Mouse (Mus musculus): Measurements from ENCODE around the gene Brf1.

The Brf1 gene

GRCm38 (mm10) chr12:113021488-113021887 is 21.0 kb upstream of the Brf1 start:
- no peak for ATAC-seq (ENCODE audit: insufficient number of reproducible peaks, low FRiP score, low TSS enrichment)

- no peak for ATAC-seq (ENCODE audit: insufficient number of reproducible peaks, low FRiP score, low TSS enrichment)
Observed at GRCm38 (mm10) chr12:113018763-113019162, 18.3 kb upstream of the Brf1 start.

- no peak for ATAC-seq (ENCODE audit: insufficient number of reproducible peaks, low FRiP score, low TSS enrichment)
Observed at GRCm38 (mm10) chr12:113017429-113017984, 17.0 kb upstream of the Brf1 start.

GRCm38 (mm10) chr12:113016976-113017375 is 16.5 kb upstream of the Brf1 start:
- no peak for ATAC-seq (ENCODE audit: insufficient number of reproducible peaks, low FRiP score, low TSS enrichment)

GRCm38 (mm10) chr12:113015956-113016355 is 15.5 kb upstream of the Brf1 start:
- ATAC-seq (ENCODE audit: insufficient number of reproducible peaks, low FRiP score, low TSS enrichment): no peak

- ATAC-seq (ENCODE audit: insufficient number of reproducible peaks, low FRiP score, low TSS enrichment): peak; percentile 21; the same call in 1 of the 2 replicates
Observed at GRCm38 (mm10) chr12:113014561-113015556, 14.4 kb upstream of the Brf1 start.

- peak; percentile 85 for ATAC-seq (ENCODE audit: insufficient number of reproducible peaks, low FRiP score, low TSS enrichment)
Observed at GRCm38 (mm10) chr12:113013604-113014558, 13.4 kb upstream of the Brf1 start, which contains the start of gene Pacs2. Pacs2 (plus strand) TSS chr12:113014508.

- no peak for ATAC-seq (ENCODE audit: insufficient number of reproducible peaks, low FRiP score, low TSS enrichment)
Observed at GRCm38 (mm10) chr12:113013021-113013491, 12.6 kb upstream of the Brf1 start.

GRCm38 (mm10) chr12:113012443-113012842 is 11.9 kb upstream of the Brf1 start:
- no peak for ATAC-seq (ENCODE audit: insufficient number of reproducible peaks, low FRiP score, low TSS enrichment)

- no peak for ATAC-seq (ENCODE audit: insufficient number of reproducible peaks, low FRiP score, low TSS enrichment)
Observed at GRCm38 (mm10) chr12:113011702-113012360, 11.3 kb upstream of the Brf1 start.

- no peak for ATAC-seq (ENCODE audit: insufficient number of reproducible peaks, low FRiP score, low TSS enrichment)
Observed at GRCm38 (mm10) chr12:113004993-113005392, 4.5 kb upstream of the Brf1 start.

GRCm38 (mm10) chr12:113004011-113004410 is 3.5 kb upstream of the Brf1 start:
- no peak for ATAC-seq (ENCODE audit: insufficient number of reproducible peaks, low FRiP score, low TSS enrichment)

GRCm38 (mm10) chr12:113002667-113003066 is 2.2 kb upstream of the Brf1 start:
- ATAC-seq (ENCODE audit: insufficient number of reproducible peaks, low FRiP score, low TSS enrichment): no peak

- no peak for ATAC-seq (ENCODE audit: insufficient number of reproducible peaks, low FRiP score, low TSS enrichment)
Observed at GRCm38 (mm10) chr12:113001133-113001474, 600 bp upstream of the Brf1 start.

- no peak; the same call in 1 of the 2 replicates for ATAC-seq (ENCODE audit: insufficient number of reproducible peaks, low FRiP score, low TSS enrichment)
Observed at GRCm38 (mm10) chr12:112999569-113000293, 773 bp downstream of the Brf1 start.

GRCm38 (mm10) chr12:112994153-112994552 is 6.4 kb downstream of the Brf1 start:
- ATAC-seq (ENCODE audit: insufficient number of reproducible peaks, low FRiP score, low TSS enrichment): no peak

GRCm38 (mm10) chr12:112991444-112991843 is 9.1 kb downstream of the Brf1 start:
- no peak for ATAC-seq (ENCODE audit: insufficient number of reproducible peaks, low FRiP score, low TSS enrichment)

- no peak for ATAC-seq (ENCODE audit: insufficient number of reproducible peaks, low FRiP score, low TSS enrichment)
Observed at GRCm38 (mm10) chr12:112990706-112991405, 9.6 kb downstream of the Brf1 start.

- no peak for ATAC-seq (ENCODE audit: insufficient number of reproducible peaks, low FRiP score, low TSS enrichment)
Observed at GRCm38 (mm10) chr12:112987877-112988276, 12.6 kb downstream of the Brf1 start.

Measured in cerebellum, adult (tissue).